Mouse (Mus musculus): ENCODE results near the gene BC016579. TPM values are rescaled to one million over a fixed set of nuclear protein-coding genes. Genes with fewer than 3 reads are reported as not detected.
A peak's percentile ranks its signal among the peaks of the same experiment; 100 is the strongest.

Gene BC016579
- not detected for total RNA-seq (2021)
- long read RNA-seq, experiment 1: 0 reads
- long read RNA-seq, experiment 2: 0 reads

DNA sequence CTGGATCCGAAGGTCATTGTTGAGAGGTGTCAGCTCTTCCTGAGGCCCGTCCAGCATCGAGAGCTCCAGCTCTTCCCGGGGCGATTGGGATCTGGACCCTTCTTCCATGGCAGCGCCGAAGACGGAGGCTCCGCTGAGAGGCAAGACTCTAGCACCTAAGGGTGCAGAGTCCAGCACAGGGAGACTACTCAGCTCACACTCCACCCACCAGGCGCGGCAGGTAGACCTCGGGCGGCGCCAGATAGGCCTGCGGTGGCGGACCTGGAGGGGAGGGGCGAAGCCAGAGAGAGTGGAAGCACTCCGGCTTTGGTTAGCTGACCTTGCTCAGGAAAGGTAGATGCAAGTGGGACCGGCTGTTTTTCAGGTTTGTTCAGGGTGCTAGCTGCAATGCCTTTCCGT is at the start of gene BC016579:
BC016579 (minus strand) TSS at position 135 of the 399 bp plus-strand sequence.
- DNase-seq (ENCODE audit: low spot score in 2 of 2): no peak

DNA sequence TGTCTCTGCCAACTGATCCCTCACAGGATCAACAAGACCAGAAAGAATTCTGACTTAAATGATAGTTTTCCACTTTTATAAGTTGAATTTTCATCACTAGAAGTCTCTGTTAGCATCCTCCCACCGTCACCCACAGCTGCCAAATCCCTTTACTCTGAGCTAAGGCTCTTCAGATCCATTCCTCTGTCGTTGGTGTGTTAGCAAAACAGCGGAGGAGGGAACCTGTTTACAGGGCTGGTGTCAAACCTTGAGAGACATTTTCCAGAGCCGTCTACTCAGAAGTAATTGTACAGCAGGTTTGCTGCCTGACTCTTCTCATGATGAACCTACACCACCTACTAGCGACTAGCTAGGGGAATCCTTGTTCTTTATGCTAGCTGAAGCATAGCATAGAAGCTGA is 45.4 kb upstream of the BC016579 start:
- no peak for DNase-seq (ENCODE audit: low spot score in 2 of 2)

DNA sequence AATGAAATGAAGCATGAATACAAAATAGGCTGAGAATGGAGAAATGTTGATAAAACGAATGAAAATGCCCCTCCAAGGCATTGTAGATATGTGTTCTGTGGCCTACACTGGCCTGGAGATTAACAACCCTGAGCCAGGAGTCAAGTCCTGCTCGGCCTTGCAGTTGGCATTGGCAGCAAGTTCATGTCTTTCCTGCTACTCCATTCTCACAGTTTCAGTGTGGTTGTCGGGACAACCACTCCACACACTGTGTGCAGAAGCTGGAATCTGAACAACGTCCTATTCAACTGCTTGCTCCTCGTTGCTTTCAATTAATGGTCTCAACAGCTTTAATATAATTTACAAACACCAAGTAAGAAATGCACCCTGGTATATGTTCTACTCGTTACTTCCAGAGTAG is 44.1 kb upstream of the BC016579 start:
- peak in 1 of 2 experiments; percentile 41 for DNase-seq (ENCODE audit: low spot score in 2 of 2)

DNA sequence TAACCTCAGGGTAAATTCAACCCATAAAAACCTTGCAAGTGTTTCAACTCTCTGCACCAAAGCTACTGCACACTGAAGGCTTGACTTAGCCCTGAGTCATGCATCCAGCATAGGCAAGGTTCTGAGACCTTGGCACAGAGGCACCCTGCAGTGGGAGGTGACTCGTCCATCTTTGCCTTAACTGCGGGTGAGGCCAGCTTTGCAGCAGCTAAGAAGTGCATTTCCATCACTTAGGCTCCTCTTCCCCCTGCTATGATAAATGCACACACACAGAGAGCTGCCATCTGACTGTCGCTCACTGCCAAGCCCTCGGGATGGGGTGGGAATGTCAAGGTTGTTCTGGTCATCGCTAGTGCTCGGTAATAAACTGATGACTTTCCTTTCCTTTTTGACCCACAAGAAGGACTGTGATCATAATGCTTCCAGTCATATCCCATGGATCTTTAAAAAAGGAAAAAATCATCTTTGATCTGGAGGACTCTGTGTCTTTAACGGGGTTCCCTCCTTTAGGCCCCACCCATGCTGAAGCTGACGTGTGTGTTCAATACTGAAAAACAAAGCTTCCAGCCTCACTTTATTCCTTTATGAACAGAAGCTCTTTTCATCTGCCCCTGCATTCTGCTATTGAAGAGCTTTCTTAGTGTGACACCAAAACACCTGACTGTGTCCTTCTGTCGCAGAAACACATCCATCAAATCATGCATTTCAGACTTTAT is 41.7 kb upstream of the BC016579 start:
- DNase-seq (ENCODE audit: low spot score in 2 of 2): peak in 1 of 2 experiments; percentile 43

DNA sequence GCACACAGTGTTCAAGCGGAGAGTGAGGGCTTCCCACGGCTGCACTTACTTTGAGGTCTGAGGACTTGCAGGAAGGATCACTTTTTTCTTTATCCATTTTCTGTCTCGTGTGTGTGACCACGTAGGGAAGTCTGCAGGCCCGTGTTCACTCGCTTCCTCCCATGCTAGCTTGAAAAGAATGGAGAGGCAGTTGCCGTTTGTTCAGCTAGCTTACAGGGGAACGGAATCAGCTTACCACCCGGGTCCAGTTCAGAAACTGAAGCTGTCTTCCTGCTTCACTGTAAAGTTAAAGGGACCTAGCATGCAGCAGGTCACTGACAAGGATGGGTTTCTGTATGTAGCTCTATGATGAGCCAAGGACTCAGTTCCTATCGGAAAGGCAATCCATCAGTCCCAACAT is 39.7 kb upstream of the BC016579 start, which contains the start of gene Tmprss7:
Tmprss7 (minus strand) TSS at position 101 of the 400 bp plus-strand sequence.
- no peak for DNase-seq (ENCODE audit: low spot score in 2 of 2)

DNA sequence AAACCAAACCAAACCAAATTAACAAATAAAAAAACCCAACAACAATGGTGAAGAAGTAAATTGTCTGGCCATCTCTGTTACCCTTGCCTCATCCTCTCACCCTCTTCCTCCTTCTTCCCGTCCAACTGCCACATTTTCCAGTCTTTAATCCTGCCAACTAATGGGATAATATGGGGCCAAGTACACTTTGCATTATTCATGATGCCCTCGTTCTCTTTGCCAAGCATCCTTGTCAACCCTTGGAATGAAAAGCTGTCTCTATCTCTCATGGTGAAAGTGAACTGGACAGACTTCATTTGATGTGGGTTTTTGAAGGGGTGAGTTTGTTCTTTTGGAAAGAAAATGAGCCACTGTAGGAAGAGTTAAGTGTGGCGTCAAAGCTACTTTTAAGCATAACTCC is 39.0 kb upstream of the BC016579 start:
- peak in 1 of 2 experiments; percentile 58 for DNase-seq (ENCODE audit: low spot score in 2 of 2)

DNA sequence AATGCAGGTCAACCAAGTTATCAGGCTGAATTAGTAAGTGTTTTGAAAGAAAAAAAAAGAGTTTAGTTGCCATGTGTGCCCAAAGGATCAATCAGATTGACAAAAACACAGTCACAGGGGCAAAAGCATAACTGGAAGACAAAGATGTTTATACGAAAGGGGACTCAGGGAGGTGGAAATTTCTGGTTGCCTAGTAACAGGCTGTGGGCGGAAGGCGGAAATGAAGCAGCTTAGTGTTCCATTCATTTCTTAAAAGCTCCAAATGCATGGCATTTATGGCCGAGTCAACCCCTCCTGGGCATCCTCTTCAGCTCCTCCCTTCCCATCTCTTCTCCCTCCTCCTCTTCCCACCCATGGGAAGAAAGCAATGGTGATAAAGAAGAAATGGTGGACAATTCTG is 36.3 kb upstream of the BC016579 start:
- peak in 1 of 2 experiments; percentile 40 for DNase-seq (ENCODE audit: low spot score in 2 of 2)

DNA sequence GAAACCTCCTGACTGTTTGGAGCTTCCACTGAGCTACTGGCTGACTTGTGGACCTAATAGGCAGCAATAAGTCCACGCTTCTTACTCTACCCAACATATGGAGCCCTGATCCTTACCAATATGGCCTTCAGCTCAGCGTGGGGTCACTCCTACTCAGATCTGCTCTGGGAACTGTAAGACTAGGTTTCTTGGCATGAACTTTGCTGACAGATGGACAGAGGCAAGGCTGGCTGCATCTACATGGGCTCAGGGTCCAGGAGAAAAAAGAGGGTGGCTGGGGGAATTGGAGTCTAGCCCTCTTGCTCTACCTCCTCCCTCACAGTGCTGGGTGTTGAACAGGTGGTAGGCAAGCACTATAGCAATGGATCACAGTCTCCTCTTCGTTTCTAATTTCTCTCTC is 33.0 kb upstream of the BC016579 start:
- DNase-seq (ENCODE audit: low spot score in 2 of 2): peak in 1 of 2 experiments; percentile 42

DNA sequence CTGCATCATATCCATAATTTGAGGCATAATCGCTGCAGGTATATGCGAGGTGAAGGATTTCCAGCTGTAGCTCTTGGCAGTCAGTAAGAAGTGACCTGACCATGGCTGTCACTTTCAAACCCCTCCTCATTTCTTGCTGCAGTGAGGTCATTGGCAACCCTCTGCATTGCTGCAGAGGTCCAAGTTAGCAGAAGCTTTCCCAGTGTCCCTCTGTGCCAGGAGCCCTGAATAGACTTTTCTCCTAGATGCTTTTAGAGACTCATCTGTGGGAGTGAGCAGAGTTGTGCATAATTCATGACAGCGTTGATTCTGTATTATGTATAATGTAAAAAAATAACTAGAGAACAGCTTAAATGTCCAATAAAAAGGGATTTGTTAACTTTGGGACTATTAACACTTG is 31.4 kb upstream of the BC016579 start:
- no peak for DNase-seq (ENCODE audit: low spot score in 2 of 2)

DNA sequence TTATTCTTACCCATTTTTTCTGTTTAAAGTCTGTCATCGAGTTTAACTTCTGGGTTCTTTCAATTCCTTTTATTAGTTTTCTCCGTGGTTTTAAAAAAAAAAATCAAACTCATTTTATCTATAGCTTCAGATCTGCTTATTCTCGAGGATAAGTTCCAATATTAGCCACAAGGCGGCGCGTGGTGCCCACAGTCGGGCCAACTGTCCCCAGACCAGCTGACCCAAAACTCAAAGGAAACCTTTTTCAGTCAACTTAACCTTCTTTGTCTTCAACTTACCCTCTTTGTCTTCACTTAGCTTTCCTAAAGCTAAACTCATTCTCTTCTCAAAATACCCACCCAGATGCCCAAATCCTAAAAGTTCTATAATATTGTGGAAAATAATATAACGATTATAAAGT is 30.9 kb upstream of the BC016579 start:
- peak; percentile 57 to 74 for DNase-seq (ENCODE audit: low spot score in 2 of 2)

DNA sequence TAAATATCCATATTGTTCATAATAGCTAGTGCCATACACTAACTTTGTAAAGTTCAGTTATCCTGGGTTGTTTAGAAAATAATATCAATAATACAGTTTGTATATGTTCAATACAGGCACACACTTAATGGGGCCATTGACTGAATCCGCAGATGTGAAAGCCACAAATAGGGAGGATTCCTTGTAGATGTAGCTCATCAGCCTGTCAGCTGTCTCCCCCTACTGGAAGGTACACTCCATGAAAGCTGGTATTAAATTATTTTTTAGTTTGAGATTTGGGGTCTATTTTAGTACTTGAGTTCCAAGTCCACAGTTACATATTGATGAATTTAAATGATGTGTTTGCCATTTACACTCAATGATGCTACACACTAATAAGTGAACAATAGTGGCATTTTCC is 22.6 kb upstream of the BC016579 start:
- peak in 1 of 2 experiments; percentile 42 for DNase-seq (ENCODE audit: low spot score in 2 of 2)

DNA sequence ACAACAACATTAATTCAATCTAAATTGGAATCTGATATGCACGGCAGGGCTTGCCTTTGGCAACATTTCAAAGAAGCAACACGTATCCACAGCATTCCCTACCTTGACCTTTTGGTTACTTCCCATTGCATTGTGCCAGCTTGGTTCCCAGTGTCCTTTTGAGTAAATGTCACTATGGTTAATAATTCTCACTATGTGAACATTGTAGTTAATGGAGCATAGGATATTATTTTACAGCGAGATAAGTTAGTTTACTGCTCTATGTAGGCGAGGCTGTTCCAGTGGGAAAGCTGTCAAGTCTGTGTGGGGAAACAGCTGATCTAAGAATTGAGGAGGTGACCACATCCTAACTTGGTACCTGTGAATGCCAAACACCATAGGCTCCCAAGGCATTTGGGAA is 16.1 kb upstream of the BC016579 start:
- no peak for DNase-seq (ENCODE audit: low spot score in 2 of 2)

DNA sequence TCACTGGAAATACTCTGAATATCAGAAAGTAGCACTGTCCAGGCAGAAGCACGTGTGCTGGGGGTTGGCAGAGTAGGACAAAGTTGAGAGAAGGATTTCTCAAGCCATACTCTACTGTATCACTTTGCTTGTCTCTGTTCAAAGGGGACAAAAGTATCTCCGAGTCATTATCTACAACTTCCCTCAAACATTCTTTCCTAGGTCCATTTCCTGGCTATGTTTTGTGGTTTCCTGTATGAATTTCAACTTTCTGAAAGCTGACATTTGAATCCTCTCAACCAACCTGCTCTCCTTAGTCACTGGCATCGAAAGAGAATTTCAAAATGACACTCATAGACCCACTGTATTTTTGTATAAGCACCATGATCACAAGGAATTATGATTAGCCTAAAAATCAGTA is 14.3 kb upstream of the BC016579 start:
- no peak for DNase-seq (ENCODE audit: low spot score in 2 of 2)

DNA sequence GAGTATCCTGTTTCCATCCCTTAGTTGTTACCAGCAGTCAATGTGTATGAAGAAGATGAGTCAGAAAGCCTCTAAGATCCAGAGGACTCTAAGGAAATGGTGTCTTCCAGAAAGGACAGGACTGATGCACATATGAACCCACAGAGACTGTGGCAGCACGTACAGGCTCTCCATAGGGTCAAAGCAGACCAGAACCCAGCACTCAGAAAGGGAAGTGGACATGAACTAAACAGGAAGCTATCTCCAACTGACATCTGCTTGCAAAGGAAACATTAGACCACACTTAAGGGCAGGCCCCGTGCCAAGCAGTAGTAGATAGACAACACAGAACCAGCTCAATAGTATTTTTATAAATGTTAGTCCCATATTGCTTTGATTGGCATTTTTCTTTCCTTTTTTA is 12.3 kb upstream of the BC016579 start:
- no peak for DNase-seq (ENCODE audit: low spot score in 2 of 2)

DNA sequence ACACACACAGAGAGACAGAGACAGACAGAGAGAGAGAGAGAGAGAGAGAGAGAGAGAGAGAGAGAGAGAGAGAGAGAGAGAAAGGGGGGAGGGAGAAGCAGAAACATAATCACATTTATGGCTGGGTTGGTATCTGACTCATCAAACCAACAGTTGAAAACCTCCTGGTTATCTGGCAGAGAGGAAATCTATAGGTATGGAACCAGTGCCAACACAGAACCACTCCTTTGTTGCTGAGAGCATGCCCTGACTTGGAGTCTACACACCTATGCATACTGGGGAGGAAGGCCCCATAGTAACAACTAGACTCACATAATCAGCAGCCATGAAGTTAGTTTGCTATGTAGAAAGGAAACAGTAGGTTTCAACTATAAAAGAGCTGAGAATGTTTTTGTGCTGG is 8.5 kb upstream of the BC016579 start:
- no peak for DNase-seq (ENCODE audit: low spot score in 2 of 2)

DNA sequence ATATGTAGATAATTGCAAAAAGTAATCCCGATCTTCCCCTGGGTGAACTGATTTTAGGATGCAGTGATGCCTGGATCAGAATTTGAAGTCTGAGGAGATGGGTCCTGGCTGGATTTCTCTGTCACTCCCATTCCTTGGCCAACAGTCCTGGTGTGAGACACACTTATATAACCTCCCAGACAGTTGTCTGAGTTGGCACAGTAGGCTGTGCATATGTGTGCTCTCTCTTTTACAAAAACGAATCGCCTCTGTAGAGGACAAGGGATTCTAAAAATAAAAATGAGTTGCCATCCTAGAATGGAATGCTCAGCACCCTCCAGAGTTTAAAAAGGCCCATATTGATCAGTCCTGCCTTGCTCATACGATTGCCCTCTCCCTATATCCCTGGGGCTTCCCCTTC is 5.7 kb upstream of the BC016579 start:
- DNase-seq (ENCODE audit: low spot score in 2 of 2): no peak

DNA sequence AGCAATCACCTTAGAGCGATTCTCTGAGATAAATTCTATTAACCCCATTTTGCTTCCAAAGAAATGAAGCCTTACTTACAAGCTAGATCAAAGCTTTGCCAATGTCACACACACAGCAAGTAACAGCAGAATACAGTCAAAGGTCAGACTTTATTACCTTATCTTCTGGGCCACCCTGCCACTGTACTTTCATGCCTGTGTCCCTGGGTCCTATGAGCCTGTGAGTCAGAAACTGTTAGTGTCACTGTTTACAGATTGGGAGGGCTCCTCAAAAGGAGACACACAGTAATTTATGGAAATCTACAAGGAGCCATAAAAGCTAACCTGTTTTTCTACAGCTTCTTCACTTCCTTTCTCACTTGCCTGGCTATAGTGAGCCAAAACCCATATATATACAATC is 4.4 kb upstream of the BC016579 start:
- no peak for DNase-seq (ENCODE audit: low spot score in 2 of 2)

DNA sequence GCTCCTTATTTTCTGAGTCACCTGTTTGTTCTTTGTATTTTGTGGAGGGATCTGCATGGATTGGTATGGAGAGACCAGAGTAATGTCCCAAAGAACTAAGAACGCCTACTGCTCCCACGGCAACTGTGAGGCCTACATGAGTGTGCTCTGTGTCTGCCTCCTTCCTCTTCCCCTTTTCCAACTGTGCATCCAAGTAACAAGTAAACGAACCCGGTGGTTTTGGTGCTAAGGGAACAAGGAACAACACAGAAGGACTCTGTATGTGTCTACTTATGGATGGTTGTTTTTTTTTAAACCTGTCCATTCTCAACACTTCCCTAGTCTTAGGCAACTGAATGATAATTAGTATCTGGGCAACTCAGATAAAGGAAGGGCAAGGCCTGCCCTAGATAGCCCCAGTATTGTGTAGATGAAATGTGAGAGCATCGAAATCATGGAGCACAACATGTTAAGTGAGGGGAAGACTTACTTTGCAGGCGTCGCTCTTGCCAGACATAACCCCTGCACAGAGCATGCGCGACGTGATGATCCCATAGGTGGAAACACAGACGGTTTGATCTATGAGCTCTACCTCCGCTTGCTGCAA is 3.8 kb upstream of the BC016579 start:
- no peak for DNase-seq (ENCODE audit: low spot score in 2 of 2)

DNA sequence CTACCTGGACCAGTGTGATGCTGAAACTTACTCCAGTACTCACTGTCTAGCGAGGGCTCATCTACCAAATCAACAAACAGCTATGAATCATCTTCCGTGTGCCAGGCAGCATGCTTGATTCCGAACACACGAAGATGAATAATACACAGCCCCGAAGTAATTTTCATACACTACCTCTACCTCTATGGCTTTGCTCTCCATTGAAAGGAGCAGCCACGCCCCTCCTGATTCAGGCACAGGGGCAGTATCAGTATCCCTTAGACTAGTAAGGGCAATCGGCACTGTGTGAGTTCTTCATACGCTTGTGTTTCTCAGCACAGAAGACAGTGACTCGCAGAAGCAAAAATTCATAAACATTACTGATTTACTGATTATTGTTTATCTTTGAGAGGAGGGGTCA is 597 bp upstream of the BC016579 start:
- no peak for DNase-seq (ENCODE audit: low spot score in 2 of 2)

DNA sequence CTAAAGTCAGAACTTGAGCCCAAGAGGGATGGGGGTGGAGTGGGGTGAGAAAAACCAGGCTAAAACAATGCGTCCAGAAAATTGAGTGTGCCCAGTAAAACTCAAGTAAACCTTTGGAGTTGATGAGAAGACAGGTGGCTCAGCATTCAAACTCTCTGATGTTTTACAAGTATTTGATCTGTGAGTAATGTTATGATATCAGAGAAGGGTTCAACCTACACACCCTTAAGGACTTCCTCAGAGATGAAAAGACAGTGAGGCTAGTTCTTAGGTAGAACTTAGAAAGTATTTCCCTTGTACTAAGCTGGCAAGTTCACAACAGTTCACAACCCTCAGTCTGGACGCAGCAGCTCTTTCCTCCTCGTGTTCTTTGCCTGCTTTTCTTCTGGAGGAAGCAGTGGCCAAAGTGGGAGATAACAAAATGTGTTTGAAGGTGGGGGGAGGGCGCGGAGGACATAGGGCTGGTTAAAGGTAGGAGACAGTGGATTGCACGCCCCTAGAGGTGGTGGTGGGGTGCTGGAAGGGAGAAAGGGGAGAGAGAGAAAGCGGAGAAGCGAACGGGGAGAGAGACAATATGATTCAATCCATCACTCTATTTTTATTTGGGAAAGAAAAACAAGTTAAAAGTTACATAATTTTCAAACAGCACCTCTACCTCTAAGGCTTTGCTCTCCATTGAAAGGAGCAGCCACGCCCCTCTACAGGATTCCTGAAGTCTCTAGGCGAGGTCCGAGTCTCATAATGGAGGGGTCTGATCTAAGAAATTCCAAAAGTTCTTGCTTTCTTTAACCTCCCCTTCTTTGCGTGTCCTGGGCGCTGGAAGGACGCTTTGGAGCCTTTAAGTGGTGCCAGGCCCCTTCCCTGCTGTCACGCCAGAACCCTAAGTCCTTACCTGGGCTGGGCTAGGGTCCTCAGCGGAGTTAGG is 597 bp downstream of the BC016579 start:
- DNase-seq (ENCODE audit: low spot score in 2 of 2): no peak

DNA sequence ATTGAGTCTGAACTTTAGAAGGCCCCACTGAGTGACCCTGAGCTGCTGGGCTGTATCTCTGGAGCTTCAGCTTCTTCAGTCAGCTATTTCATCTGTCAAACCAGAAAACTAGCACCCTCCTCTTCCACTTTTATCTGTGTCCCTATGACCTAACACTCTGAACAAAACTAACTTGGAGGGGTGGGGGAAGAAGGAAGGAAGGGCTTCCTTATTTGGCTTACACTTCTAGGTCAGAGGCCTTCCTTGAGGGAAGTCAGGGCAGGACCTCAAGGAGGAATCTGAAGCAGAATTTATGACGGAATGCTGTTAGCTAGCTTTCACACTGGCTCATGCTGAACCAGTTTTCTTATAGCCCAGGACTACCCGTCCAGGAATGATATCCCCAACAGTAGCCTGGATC is 2.4 kb downstream of the BC016579 start:
- DNase-seq (ENCODE audit: low spot score in 2 of 2): no peak

DNA sequence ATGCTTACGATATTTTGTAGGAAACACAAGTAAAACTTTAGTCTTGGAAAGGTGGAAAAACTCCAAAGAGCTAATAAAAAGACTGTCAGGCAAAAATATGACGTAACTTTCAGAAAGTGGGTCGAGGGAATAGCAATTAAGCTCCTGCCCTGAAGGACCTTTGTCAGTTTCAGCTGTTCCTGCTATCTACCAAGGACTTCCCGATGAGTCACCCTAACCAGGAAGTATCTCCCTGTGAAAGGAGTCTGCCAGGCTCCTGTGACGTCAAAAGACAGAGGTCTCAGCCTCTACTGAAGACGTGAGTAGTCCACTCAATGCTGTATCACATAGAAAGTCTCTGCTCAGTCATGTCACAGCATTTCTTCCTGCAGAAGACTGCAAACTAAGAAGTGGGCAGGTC is 9.5 kb downstream of the BC016579 start:
- DNase-seq (ENCODE audit: low spot score in 2 of 2): no peak

Measured in layer of hippocampus, postnatal 14 days (tissue).